1 mouse cellular context compared by ENCODE assay signal in the genomic region with DNA sequence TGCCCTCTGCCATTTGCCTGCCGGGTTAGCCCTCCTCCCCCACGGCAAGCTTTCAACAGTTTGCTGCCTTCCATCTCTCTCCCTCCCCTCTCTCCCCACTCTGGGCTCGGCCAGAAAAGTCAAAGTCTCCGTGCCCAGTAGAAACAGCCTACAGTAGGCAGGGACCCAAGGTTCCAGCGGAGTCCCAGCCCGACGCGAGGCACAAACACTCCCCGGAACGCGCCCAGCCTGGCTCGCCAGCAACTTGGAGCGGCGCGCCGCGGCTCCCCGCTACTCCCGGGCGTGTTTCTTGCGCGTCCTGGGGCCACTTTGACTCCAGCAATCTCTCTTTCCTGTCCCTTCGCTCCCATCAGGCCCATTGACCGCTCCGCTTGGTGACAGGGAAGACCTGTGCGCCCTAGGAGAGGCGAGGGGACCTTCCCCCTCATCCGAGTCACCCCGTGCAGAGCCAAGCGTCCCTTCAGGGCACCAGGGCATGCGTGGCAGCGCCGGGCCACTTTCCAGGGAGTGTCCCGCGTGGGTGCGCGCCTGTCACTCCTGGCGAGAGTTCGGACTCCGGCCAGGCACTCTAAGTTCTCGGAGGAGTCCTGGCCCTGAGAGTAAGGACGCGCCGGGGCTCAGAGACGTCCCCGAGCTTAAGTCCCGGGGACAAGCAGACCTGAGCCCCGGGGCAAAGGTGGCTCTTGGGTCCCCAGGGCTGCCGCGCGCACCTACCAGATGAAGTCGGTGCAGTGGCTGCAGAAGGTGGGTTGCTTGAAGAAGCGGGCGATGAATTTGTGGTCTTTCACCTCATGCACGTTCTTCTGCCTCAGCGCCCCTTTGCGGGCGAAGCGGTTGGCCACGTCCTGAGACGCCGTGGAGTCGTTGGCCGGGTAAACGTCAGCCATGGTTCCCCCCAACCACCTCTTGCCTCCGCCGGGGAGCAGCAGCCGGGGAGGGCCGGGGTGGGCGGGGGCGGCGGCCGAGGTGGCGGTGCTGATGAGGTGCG.
TF ChIP-seq lines count a peak whose summit lies in the region.

A gene (plus strand): TSS at position 574 of the 988 bp plus-strand sequence.

TF ChIP-seq in MEL, 35 proteins besides CTCF, POLR2A, EP300 and RAD21 (continued from another document):
- TF ChIP-seq MAX (IDR thresholded peaks at IDR 0.05; ENCODE audit: low read length) (peak; percentile 50; the same call in 1 of the 2 replicates), ZKSCAN1 (IDR thresholded peaks at IDR 0.05; ENCODE audit: low read depth, low read length) (no peak), ZC3H11A (IDR thresholded peaks at IDR 0.05; ENCODE audit: low read depth, low read length) (no peak), ZNF384 (IDR thresholded peaks at IDR 0.05; ENCODE audit: low read depth, low read length) (no peak)
